Mouse (Mus musculus) central nervous system, embryonic 18 days (tissue): Measurements from ENCODE around the gene Tpra1. TPM values are rescaled to one million over a fixed set of nuclear protein-coding genes. Genes with fewer than 3 reads are reported as not detected.

ENCODE experiments used
- polyA plus RNA-seq: library from polyadenylated mRNA; depleted of rRNA; stranded (reverse); fragments of >200 nt; gene quantifications from 2 replicates; pipeline ENCODE4 v1.2.3, GENCODE M21; 2012; rRNA removed

Gene Tpra1
- polyA plus RNA-seq = 128 and 142 TPM in 2 replicates

GRCm38 (mm10) chr6:88901947-88902820 lies at the start of gene Tpra1:
Gene Tpra1 (plus strand): TSS chr6:88902251.

DNA sequence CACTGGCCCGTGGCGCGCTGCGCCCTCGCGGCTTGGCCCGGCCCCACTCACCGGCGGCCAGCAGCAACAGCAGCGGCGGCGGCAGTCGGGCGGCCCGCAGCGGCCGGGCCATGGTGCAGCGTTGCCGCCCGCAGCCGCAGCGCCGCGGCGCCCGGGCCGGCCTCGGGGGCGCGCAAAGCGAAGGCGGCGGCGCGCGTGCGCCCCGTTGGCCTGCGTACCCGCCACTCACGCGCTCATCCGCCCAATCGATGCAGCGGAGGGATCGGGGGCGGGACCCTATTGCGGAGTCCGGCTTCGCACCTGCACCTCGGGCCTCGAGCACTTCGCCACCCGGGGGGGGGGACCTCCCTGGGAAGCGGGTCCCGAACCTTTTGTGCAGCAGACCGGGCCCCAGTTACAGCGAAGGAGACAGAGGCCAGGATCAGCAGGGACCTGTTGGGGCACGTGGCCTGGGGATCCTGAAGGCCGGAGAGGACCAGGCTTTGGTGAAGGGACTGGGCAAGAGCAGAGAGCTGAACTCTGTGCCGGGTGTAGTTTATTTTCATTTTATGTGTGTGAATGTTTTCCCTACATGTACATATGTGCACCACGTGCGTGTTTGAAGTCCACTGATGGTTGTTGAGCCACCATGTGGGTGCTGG lies 27.1 kb upstream of the Tpra1 start, which contains the start of gene Podxl2:
Gene Podxl2 (minus strand): TSS at position 177 of the 641 bp plus-strand sequence.

GRCm38 (mm10) chr6:88898534-88899048 lies 3.5 kb upstream of the Tpra1 start, which contains the start of gene Mcm2:
Gene Mcm2 (minus strand): TSS chr6:88898780.

Other genes with a start within 250 kb of the Tpra1 start
- gene Mgll, start 177.8 kb upstream of the Tpra1 start, polyA plus RNA-seq = 22.3 and 23.0 TPM in 2 replicates
- gene Abtb1, start 60.3 kb upstream of the Tpra1 start, polyA plus RNA-seq = 62.8 and 66.0 TPM in 2 replicates
- 1,112 and 1,218 TPM in 2 replicates for gene Podxl2, start 27.2 kb upstream of the Tpra1 start, polyA plus RNA-seq
- gene Mcm2, start 3.5 kb upstream of the Tpra1 start, polyA plus RNA-seq = 20.6 and 21.9 TPM in 2 replicates